Mouse (Mus musculus): Measurements from ENCODE around the gene Fbxw7.
"Not testable (repeated sequence)": the region's sequence is repeated elsewhere in the genome, so short reads cannot be mapped to it uniquely, and the experiment has no call there.

The Fbxw7 gene

GRCm38 (mm10) chr3:84826938-84827337, 11.9 kb downstream of the Fbxw7 start:
- no peak for DNase-seq (ENCODE audit: low spot score)

- DNase-seq (ENCODE audit: low spot score) = no peak
These were observed 12.5 kb downstream of the Fbxw7 start for GRCm38 (mm10) chr3:84827617-84828016.

- DNase-seq (ENCODE audit: low spot score) = no peak
These were observed 14.3 kb downstream of the Fbxw7 start for GRCm38 (mm10) chr3:84829366-84829765.

GRCm38 (mm10) chr3:84836029-84836428, 21.0 kb downstream of the Fbxw7 start:
- DNase-seq (ENCODE audit: low spot score) = no peak

- DNase-seq (ENCODE audit: low spot score) = no peak
These were observed 22.9 kb downstream of the Fbxw7 start for GRCm38 (mm10) chr3:84837984-84838383.

- no peak for DNase-seq (ENCODE audit: low spot score)
These were observed 24.4 kb downstream of the Fbxw7 start for GRCm38 (mm10) chr3:84839499-84839898.

GRCm38 (mm10) chr3:84841271-84841670, 26.2 kb downstream of the Fbxw7 start:
- DNase-seq (ENCODE audit: low spot score) = no peak

GRCm38 (mm10) chr3:84842793-84843192, 27.7 kb downstream of the Fbxw7 start:
- DNase-seq (ENCODE audit: low spot score) = no peak

- peak; percentile 50 for DNase-seq (ENCODE audit: low spot score)
These were observed 28.5 kb downstream of the Fbxw7 start for GRCm38 (mm10) chr3:84843594-84843993.

GRCm38 (mm10) chr3:84848798-84849197, 33.7 kb downstream of the Fbxw7 start:
- no peak for DNase-seq (ENCODE audit: low spot score)

GRCm38 (mm10) chr3:84850418-84850817, 35.4 kb downstream of the Fbxw7 start:
- no peak for DNase-seq (ENCODE audit: low spot score)

- no peak for DNase-seq (ENCODE audit: low spot score)
These were observed 36.7 kb downstream of the Fbxw7 start for GRCm38 (mm10) chr3:84851801-84852200.

- DNase-seq (ENCODE audit: low spot score) = no peak
These were observed 37.8 kb downstream of the Fbxw7 start for GRCm38 (mm10) chr3:84852877-84853276.

- no peak for DNase-seq (ENCODE audit: low spot score)
These were observed 39.4 kb downstream of the Fbxw7 start for GRCm38 (mm10) chr3:84854440-84854839.

GRCm38 (mm10) chr3:84860669-84861068, 45.6 kb downstream of the Fbxw7 start:
- DNase-seq (ENCODE audit: low spot score) = no peak

GRCm38 (mm10) chr3:84861817-84862216, 46.7 kb downstream of the Fbxw7 start:
- not testable (repeated sequence) for DNase-seq (ENCODE audit: low spot score)

GRCm38 (mm10) chr3:84865684-84866083, 50.6 kb downstream of the Fbxw7 start:
- no peak for DNase-seq (ENCODE audit: low spot score)

- no peak for DNase-seq (ENCODE audit: low spot score)
These were observed 51.8 kb downstream of the Fbxw7 start for GRCm38 (mm10) chr3:84866866-84867265.

GRCm38 (mm10) chr3:84867434-84867975, 52.4 kb downstream of the Fbxw7 start:
- DNase-seq (ENCODE audit: low spot score) = no peak

GRCm38 (mm10) chr3:84867991-84868390, 52.9 kb downstream of the Fbxw7 start:
- DNase-seq (ENCODE audit: low spot score) = no peak

- DNase-seq (ENCODE audit: low spot score) = no peak
These were observed 55.1 kb downstream of the Fbxw7 start for GRCm38 (mm10) chr3:84870126-84870525.

- no peak for DNase-seq (ENCODE audit: low spot score)
These were observed 60.2 kb downstream of the Fbxw7 start for GRCm38 (mm10) chr3:84875306-84875705.

GRCm38 (mm10) chr3:84876211-84876610, 61.1 kb downstream of the Fbxw7 start:
- DNase-seq (ENCODE audit: low spot score) = no peak

- peak; percentile 37 for DNase-seq (ENCODE audit: low spot score)
These were observed 68.9 kb downstream of the Fbxw7 start for GRCm38 (mm10) chr3:84883817-84884483.
